Mouse (Mus musculus) forelimb bud, embryonic 11.5 days (tissue): ENCODE results near the gene Cdca5.
A peak's percentile ranks its signal among the peaks of the same experiment; 100 is the strongest.
"Not testable (repeated sequence)": the region's sequence is repeated elsewhere in the genome, so short reads cannot be mapped to it uniquely, and the experiment has no call there.

Experiments
- DNase-seq: peaks from one replicate; pipeline ENCODE4 v3.0.0-alpha.2; 2012; ENCODE audit warnings: low read depth, low spot score

The Cdca5 gene

GRCm38 (mm10) chr19:6084478-6085248 is at the start of gene Cdca5, which contains the start of gene Zfpl1:
Gene Cdca5, plus strand, starts transcription at chr19:6084983.
Gene Zfpl1, minus strand, starts transcription at chr19:6084956.
- DNase-seq: peak; percentile 99

- DNase-seq: no peak
These were observed 48.7 kb upstream of the Cdca5 start for GRCm38 (mm10) chr19:6035966-6036585.

- DNase-seq: no peak
These were observed 47.1 kb upstream of the Cdca5 start for GRCm38 (mm10) chr19:6037695-6038094.

GRCm38 (mm10) chr19:6038326-6038725 is 46.5 kb upstream of the Cdca5 start:
- DNase-seq: no peak

- no peak for DNase-seq
These were observed 44.8 kb upstream of the Cdca5 start for GRCm38 (mm10) chr19:6040002-6040401.

- DNase-seq: no peak
These were observed 42.5 kb upstream of the Cdca5 start for GRCm38 (mm10) chr19:6042293-6042692.

GRCm38 (mm10) chr19:6044102-6044501 is 40.7 kb upstream of the Cdca5 start:
- not testable (repeated sequence) for DNase-seq

- no peak for DNase-seq
These were observed 39.2 kb upstream of the Cdca5 start for GRCm38 (mm10) chr19:6045366-6046293.

GRCm38 (mm10) chr19:6046294-6047153 is 38.3 kb upstream of the Cdca5 start, which contains the start of gene Syvn1:
Gene Syvn1, plus strand, starts transcription at chr19:6046576.
- DNase-seq: peak; percentile 97

- DNase-seq: no peak
These were observed 37.5 kb upstream of the Cdca5 start for GRCm38 (mm10) chr19:6047154-6047898.

GRCm38 (mm10) chr19:6047899-6048166 is 37.0 kb upstream of the Cdca5 start:
- no peak for DNase-seq

- no peak for DNase-seq
These were observed 35.9 kb upstream of the Cdca5 start for GRCm38 (mm10) chr19:6048681-6049410.

- DNase-seq: no peak
These were observed 32.3 kb upstream of the Cdca5 start for GRCm38 (mm10) chr19:6052516-6052915.

- DNase-seq: no peak
These were observed 30.5 kb upstream of the Cdca5 start for GRCm38 (mm10) chr19:6054296-6054695.

- no peak for DNase-seq
These were observed 28.1 kb upstream of the Cdca5 start for GRCm38 (mm10) chr19:6056696-6057095.

GRCm38 (mm10) chr19:6057313-6058096 is 27.3 kb upstream of the Cdca5 start, which contains the start of the genes Mrpl49 and Fau:
Gene Mrpl49, minus strand, starts transcription at chr19:6057785.
Gene Fau, plus strand, starts transcription at chr19:6057844.
- DNase-seq: peak; percentile 98

- DNase-seq: no peak
These were observed 26.3 kb upstream of the Cdca5 start for GRCm38 (mm10) chr19:6058513-6058912.

- no peak for DNase-seq
These were observed 25.8 kb upstream of the Cdca5 start for GRCm38 (mm10) chr19:6058966-6059365.

- DNase-seq: peak; percentile 92
These were observed 23.7 kb upstream of the Cdca5 start, which contains the start of gene Znhit2 for GRCm38 (mm10) chr19:6061021-6061533. Gene Znhit2, plus strand, starts transcription at chr19:6061192.
